Mouse (Mus musculus): ENCODE results near the gene Gm21969. TPM values are rescaled to one million over a fixed set of nuclear protein-coding genes. Genes with fewer than 3 reads are reported as not detected.

The Gm21969 gene
- polyA plus RNA-seq (2012; rRNA removed): not detected in 2 replicates

GRCm38 (mm10) chr4:139602357-139603244, at the start of gene Gm21969:
TSS of gene Gm21969 (plus strand) at chr4:139603186.

DNA sequence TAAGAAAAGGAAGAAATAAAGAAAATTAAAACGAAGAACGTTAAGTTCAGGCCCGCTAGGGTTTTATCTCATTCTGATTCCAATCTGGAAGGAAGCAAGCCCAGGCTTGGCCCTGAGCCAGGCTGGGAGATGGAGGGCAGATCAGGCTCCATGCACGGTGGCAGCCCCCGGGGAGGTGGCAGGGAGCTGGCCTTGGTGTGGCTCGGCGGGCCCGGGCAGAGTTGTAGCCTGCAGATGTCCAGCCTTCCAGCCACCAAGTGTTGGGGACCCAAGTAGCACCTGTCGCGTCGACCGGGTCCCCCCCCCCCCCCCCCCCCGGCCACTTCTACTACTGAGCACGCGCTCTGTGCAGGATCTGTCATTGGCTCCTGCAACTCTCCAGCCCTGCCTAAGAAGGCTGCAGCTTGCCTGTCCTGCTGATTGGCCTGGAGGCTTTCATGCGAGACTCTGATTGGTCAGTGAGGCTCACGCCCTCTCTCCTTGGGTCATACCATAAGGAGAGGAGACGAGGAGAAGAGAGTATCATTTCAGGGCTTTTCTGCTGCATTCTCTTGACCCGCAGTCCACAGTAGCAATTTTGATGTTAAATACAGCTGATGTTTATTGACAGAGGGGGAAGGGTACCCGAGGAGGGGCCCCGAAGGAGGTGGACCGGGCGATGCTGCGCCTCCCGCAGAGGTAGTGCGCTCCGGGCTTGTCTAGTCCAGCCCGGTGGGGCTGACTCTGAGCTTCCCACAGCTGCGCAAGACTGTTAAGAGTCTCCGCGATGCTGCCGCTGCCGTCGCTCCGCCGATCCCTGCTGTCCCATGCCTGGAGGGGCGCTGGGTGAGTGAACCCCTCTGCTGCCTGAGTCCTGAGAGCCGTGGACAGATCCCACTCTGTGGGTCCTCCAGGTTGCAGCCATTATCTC, 19.6 kb downstream of the Gm21969 start, which contains the start of gene Aldh4a1:
Gene Aldh4a1 (plus strand): TSS at position 494 of the 910 bp plus-strand sequence.

GRCm38 (mm10) chr4:139653238-139653637, 50.3 kb downstream of the Gm21969 start, which contains the start of gene Tas1r2:
TSS of gene Tas1r2 (plus strand) at chr4:139653538.

Other genes with a start within 250 kb of the Gm21969 start
- gene Iffo2, start 72.6 kb upstream of the Gm21969 start, polyA plus RNA-seq (2012; rRNA removed): 10.3 and 10.8 TPM in 2 replicates
- 68.3 and 69.1 TPM in 2 replicates for gene Aldh4a1, start 19.7 kb downstream of the Gm21969 start, polyA plus RNA-seq (2012; rRNA removed)
- gene Tas1r2, start 50.4 kb downstream of the Gm21969 start, polyA plus RNA-seq (2012; rRNA removed): not detected in 2 replicates
- not detected in 2 replicates for gene Pax7, start 230.3 kb downstream of the Gm21969 start, polyA plus RNA-seq (2012; rRNA removed)